Mouse (Mus musculus): Measurements from ENCODE around the gene Psmd6. TPM values are rescaled to one million over a fixed set of nuclear protein-coding genes. Genes with fewer than 3 reads are reported as not detected.

Psmd6 gene
- polyA plus RNA-seq, 1 experiment from 2014 or later = 248 TPM

DNA sequence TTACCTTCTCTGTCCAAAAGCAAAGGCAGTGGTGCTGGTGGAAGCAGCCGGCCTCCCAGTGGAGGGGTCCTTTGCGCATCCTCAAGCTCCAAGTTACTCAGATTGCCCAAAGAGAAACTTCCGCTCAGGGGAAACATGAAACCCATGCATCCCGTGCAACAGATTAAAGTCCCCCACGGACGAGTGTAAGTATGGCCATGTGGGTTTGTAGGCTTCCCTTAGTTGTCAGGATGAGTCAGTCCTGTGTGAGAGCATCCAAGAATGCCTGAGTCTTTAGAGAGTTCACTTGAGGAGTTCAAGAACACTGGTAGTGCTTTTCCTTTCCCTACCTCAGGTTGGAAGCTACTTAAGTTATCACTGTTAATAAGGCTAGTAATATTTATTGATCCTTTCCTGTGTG, 33.4 kb downstream of the Psmd6 start:
- H3K36me3 ChIP-seq (ENCODE audit: insufficient read depth, low read length) = peaks cover 30% of the 10 kb centered on the region
- no peaks in the 10 kb centered on the region for H3K4me1 ChIP-seq (ENCODE audit: insufficient read depth, low read length)
- no peaks in the 10 kb centered on the region for H3K9me3 ChIP-seq (ENCODE audit: low read length)
- H3K27ac ChIP-seq (ENCODE audit: low read length) = no peak overlapping the region
- WGBS = 67% methylated on average over 6 of the region's 6 CpGs
- no peak for ATAC-seq (ENCODE audit: low FRiP score, low TSS enrichment)
- H3K4me2 ChIP-seq (replicated peaks; ENCODE audit: low read depth, low read length) = no peak overlapping the region
- no peaks in the 10 kb centered on the region for H3K27me3 ChIP-seq (ENCODE audit: insufficient read depth, low read length)
- no peak overlapping the region for H3K4me3 ChIP-seq (ENCODE audit: low read length)
- no peak overlapping the region for H3K9ac ChIP-seq (replicated peaks; ENCODE audit: low read length)

DNA sequence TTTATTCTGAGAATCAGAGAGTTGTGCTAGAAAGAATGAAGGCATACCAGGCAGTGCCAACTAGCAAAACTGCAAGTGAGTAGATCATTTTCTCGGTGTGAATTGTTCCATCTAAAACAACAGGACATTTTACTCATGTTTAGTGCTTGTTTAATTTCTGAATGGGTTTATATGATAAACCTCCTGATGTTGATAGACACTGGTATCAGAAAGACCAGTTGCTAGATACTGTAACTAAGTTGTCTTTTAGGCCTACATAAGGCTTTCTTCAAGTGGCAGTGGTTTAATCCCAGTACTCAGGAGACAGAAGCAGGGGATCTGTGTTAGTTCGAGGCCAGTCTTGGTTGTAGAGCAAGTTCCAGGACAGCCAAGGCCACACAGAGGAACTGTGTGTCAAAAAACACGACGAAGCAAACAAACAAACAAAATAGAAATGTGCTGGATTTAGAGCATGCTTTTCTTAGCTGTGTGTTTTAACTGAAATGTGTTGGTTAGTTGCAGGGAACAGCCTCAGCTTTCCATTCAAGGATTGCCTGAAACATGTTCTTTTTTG, 34.0 kb downstream of the Psmd6 start:
- Histone ChIP-seq H3K9me3 (ENCODE audit: low read length) (no peaks in the 10 kb centered on the region), H3K27me3 (ENCODE audit: insufficient read depth, low read length) (no peaks in the 10 kb centered on the region), H3K4me3 (ENCODE audit: low read length) (no peak overlapping the region), H3K4me2 (replicated peaks; ENCODE audit: low read depth, low read length) (no peak overlapping the region), H3K27ac (ENCODE audit: low read length) (no peak overlapping the region), H3K4me1 (ENCODE audit: insufficient read depth, low read length) (no peaks in the 10 kb centered on the region), H3K36me3 (ENCODE audit: insufficient read depth, low read length) (peaks cover 28% of the 10 kb centered on the region), H3K9ac (replicated peaks; ENCODE audit: low read length) (no peak overlapping the region)
- ATAC-seq (ENCODE audit: low FRiP score, low TSS enrichment) = no peak
- 84% methylated on average over 4 of the region's 4 CpGs for WGBS

DNA sequence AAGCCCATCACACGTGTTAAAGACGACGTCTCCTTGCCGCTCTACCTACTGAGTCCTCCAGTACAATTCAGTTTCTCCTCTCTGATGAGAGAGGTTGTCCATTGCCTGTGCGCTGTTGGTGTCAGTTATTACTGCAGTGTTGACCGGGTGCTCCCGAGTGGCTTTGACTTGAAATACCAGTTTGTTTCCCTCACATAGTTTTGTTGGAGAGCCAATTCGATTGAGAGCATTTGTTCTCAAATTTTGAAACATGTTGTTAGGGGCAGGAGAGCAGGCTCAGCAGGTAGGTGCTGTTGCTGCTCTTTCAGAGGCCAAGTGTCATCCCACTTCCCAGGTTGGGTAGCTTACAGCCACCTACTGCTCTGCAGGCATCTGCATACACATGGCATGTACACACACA, 37.0 kb downstream of the Psmd6 start:
- no peaks in the 10 kb centered on the region for H3K27me3 ChIP-seq (ENCODE audit: insufficient read depth, low read length)
- no peak overlapping the region for H3K27ac ChIP-seq (ENCODE audit: low read length)
- H3K9ac ChIP-seq (replicated peaks; ENCODE audit: low read length) = no peak overlapping the region
- no peak overlapping the region for H3K4me3 ChIP-seq (ENCODE audit: low read length)
- no peaks in the 10 kb centered on the region for H3K9me3 ChIP-seq (ENCODE audit: low read length)
- peaks cover 8% of the 10 kb centered on the region; the same call in 1 of the 2 replicates for H3K36me3 ChIP-seq (ENCODE audit: insufficient read depth, low read length)
- H3K4me2 ChIP-seq (replicated peaks; ENCODE audit: low read depth, low read length) = no peak overlapping the region
- H3K4me1 ChIP-seq (ENCODE audit: insufficient read depth, low read length) = no peaks in the 10 kb centered on the region
- no peak for ATAC-seq (ENCODE audit: low FRiP score, low TSS enrichment)
- WGBS = 94% methylated on average over 8 of the region's 8 CpGs

DNA sequence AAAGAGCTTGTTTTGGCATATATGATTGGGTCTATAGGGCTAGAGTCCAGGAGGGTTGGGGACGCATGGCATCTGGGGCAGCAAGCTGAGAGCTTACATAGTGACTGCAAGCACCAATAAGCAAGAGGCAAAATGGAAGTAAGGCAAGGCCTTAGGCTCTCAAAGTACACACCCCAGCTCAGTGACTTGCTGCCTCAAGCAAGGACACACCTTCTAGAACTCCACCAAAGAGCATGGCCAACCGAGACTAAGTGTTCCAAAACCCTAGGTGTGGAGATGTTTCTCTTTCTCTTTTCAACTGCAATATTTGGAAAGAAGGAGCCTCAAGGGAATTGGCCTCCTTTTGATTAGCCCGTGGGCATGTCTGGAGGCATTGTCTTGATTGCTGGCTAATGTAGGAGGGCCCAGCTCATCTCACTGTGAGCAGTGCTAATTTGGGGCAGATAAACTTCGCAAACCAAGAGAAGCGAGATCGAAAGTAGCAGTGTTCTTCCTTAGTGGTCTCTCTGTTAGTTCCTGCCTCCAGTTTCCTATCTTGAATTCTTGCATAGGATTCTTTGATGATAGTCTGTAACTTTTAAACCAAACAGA, 40.1 kb downstream of the Psmd6 start:
- H3K9ac ChIP-seq (replicated peaks; ENCODE audit: low read length) = no peak overlapping the region
- H3K27ac ChIP-seq (ENCODE audit: low read length) = no peak overlapping the region
- H3K9me3 ChIP-seq (ENCODE audit: low read length) = no peaks in the 10 kb centered on the region
- no peak for ATAC-seq (ENCODE audit: low FRiP score, low TSS enrichment)
- no peak overlapping the region for H3K4me2 ChIP-seq (replicated peaks; ENCODE audit: low read depth, low read length)
- no peaks in the 10 kb centered on the region for H3K27me3 ChIP-seq (ENCODE audit: insufficient read depth, low read length)
- H3K36me3 ChIP-seq (ENCODE audit: insufficient read depth, low read length) = 0 out of 2 replicates have a peak, but pooled peaks cover 3% of the 10 kb centered on the region
- no peaks in the 10 kb centered on the region for H3K4me1 ChIP-seq (ENCODE audit: insufficient read depth, low read length)
- no peak overlapping the region for H3K4me3 ChIP-seq (ENCODE audit: low read length)
- WGBS = 90% methylated on average over 6 of the region's 6 CpGs

DNA sequence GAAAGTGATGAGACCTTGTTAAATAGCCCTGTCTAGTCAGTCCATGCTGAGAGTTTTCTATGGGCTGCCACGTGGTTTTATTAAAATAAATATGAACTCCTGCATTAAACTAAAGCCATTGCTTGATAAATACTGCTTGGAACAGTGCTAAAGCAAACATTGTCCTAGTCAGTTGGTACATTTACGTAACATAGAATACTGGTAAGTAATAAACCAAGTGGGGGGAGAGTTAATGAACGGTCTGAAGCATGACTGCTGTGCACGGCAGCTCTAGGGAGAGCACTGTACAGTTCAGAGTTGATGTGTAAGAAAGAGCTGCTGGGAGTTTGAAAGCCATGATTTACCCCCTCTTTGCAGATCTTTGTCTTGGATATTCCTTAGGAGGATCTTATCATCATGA, 49.3 kb downstream of the Psmd6 start:
- 33% methylated on average over 4 of the region's 4 CpGs for WGBS
- no peak overlapping the region for H3K27ac ChIP-seq (ENCODE audit: low read length)
- ATAC-seq (ENCODE audit: low FRiP score, low TSS enrichment) = peak; percentile 58; the same call in 1 of the 2 replicates

DNA sequence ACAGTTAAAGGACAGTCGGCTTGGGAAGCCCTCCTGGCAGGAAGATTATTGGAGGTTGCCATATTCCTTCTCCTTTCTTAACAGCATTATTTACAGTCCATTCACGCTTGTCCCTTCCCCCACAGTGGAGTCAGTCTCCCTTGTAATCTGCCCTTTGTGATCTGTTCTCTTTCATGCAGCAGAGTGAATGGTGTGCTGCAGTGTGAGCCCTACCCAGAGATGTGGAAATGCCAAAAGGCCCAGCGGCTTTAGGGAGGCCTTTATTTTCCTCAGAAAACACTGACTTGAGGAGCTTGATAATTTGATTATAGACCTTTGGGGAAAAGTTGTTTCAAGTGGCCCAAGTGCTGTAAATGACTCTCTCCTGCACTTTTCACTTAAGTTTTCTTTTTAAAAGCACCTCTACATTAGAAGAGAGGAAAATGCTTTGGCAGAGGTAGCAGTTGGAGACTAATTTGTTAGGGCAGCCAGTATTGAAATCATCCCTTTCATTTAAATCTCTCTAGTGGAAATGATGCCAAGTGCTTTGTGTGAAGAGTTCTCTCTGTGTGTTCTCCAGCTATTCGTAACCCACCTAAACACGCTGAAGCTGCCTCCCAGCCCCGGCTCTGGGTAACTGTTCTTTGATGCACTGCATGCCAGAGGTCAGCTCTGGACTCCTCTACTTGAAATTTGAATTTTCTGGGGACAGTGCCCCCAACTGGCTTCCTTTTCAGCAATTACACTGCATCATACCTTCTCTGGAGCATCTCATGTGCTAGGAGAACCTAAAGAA, 50.1 kb downstream of the Psmd6 start:
- ATAC-seq (ENCODE audit: low FRiP score, low TSS enrichment) = no peak
- H3K27ac ChIP-seq (ENCODE audit: low read length) = no peak overlapping the region
- H3K9me3 ChIP-seq (ENCODE audit: low read length) = no peaks in the 10 kb centered on the region
- H3K4me1 ChIP-seq (ENCODE audit: insufficient read depth, low read length) = peaks cover 21% of the 10 kb centered on the region
- no peak overlapping the region for H3K4me2 ChIP-seq (replicated peaks; ENCODE audit: low read depth, low read length)
- no peaks in the 10 kb centered on the region for H3K36me3 ChIP-seq (ENCODE audit: insufficient read depth, low read length)
- no peak overlapping the region for H3K4me3 ChIP-seq (ENCODE audit: low read length)
- H3K27me3 ChIP-seq (ENCODE audit: insufficient read depth, low read length) = no peaks in the 10 kb centered on the region
- no peak overlapping the region for H3K9ac ChIP-seq (replicated peaks; ENCODE audit: low read length)
- 38% methylated on average over 6 of the region's 6 CpGs for WGBS

More for the DNA sequence above, 49.3 kb downstream of the Psmd6 start:
- Histone ChIP-seq H3K4me3 (ENCODE audit: low read length) (no peak overlapping the region), H3K9ac (replicated peaks; ENCODE audit: low read length) (no peak overlapping the region), H3K4me1 (ENCODE audit: insufficient read depth, low read length) (peaks cover 21% of the 10 kb centered on the region), H3K27me3 (ENCODE audit: insufficient read depth, low read length) (no peaks in the 10 kb centered on the region), H3K9me3 (ENCODE audit: low read length) (no peaks in the 10 kb centered on the region), H3K36me3 (ENCODE audit: insufficient read depth, low read length) (no peaks in the 10 kb centered on the region), H3K4me2 (replicated peaks; ENCODE audit: low read depth, low read length) (no peak overlapping the region)

DNA sequence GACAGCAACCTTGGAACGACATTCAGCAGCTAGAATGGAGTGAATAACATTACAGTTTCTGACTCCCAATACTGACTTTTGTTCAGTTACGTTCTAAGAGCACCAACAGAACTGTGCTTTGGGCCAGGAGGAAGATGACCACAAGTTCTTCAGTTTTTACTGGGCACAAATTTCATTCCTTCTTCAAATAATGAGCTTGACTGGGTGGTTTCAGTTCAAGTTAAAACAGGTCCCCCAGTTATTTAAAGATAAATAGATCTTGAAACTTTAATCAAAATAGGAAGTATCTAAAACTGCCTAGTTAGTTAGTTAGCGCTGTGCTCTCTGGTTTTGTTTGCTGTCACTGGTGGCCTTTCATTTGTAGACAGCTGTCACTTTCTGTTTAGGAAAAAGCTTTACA, 52.2 kb downstream of the Psmd6 start:
- Histone ChIP-seq H3K9me3 (ENCODE audit: low read length) (no peaks in the 10 kb centered on the region), H3K36me3 (ENCODE audit: insufficient read depth, low read length) (no peaks in the 10 kb centered on the region), H3K9ac (replicated peaks; ENCODE audit: low read length) (no peak overlapping the region), H3K4me3 (ENCODE audit: low read length) (no peak overlapping the region), H3K4me2 (replicated peaks; ENCODE audit: low read depth, low read length) (0 out of 2 replicates have a peak overlapping the region, but pooled peaks have one; percentile 38), H3K4me1 (ENCODE audit: insufficient read depth, low read length) (peaks cover 28% of the 10 kb centered on the region), H3K27me3 (ENCODE audit: insufficient read depth, low read length) (no peaks in the 10 kb centered on the region), H3K27ac (ENCODE audit: low read length) (peak overlapping the region; percentile 91)
- 60% methylated on average over 3 of the region's 3 CpGs for WGBS
- ATAC-seq (ENCODE audit: low FRiP score, low TSS enrichment) = no peak

DNA sequence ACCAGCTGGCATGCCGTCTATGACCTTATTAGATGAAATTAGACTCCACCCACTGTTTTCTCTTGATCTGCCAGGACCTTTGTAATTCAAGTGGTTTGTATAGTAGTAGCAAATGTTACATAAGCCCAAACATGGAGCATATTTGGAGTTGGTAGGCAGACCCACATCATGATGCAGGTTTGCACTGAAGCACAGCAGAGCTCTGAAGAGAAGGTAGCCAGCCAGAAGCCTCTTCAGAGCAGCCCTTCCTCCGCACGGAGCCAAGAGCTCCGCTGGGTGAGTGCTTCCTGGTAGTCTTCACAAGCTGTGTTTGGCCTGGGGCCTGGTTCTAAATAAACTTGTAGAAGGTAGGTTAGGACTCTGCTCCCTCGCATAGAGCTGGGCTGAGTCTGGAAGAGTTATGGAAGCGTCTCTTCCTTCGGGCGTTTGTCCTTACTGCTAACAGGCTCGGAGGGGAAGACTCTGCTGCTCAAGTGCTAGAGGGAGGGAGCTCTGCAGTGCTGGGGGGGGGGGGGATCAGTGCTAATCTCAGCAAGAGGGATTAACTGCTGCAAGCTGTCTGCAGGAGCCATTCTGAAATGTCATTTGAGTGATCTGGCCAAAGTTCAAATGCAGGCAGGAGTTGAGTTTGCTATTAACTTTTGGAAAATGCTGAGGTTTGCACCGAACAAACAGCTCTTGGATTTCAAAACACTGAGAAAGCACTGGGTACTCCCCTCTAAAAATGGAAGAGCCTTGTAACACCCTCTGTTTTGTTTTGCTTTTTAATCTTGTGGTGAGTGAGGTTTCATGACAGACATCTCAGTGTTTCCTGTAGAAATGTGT, 52.9 kb downstream of the Psmd6 start:
- H3K4me3 ChIP-seq (ENCODE audit: low read length) = no peak overlapping the region

DNA sequence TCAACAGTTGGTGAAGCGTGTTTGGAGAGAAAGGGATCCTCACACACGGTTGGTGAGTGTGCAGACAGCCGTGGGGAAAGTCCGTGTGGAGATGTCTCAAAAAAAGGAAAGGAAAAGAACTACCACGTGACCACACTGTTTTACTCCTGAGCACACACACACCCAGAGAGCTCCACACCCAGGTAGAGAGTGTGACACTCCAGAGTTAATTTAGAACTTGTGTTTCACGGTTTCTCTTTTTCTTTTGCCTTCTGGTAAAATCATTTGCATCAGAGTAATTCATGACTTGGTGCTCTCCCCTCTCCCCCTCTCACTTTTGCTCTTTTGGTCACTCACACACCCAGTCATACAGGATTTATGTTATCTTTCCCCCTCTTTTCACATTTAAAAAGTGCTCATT, 54.5 kb downstream of the Psmd6 start:
- no peak overlapping the region for H3K9ac ChIP-seq (replicated peaks; ENCODE audit: low read length)
- H3K36me3 ChIP-seq (ENCODE audit: insufficient read depth, low read length) = no peaks in the 10 kb centered on the region
- WGBS = 61% methylated on average over 6 of the region's 6 CpGs
- H3K4me3 ChIP-seq (ENCODE audit: low read length) = no peak overlapping the region
- H3K9me3 ChIP-seq (ENCODE audit: low read length) = no peaks in the 10 kb centered on the region
- no peak overlapping the region for H3K27ac ChIP-seq (ENCODE audit: low read length)
- ATAC-seq (ENCODE audit: low FRiP score, low TSS enrichment) = no peak
- no peak overlapping the region for H3K4me2 ChIP-seq (replicated peaks; ENCODE audit: low read depth, low read length)
- peaks cover 28% of the 10 kb centered on the region for H3K4me1 ChIP-seq (ENCODE audit: insufficient read depth, low read length)
- no peaks in the 10 kb centered on the region for H3K27me3 ChIP-seq (ENCODE audit: insufficient read depth, low read length)

More for the DNA sequence above, 52.9 kb downstream of the Psmd6 start:
- H3K4me2 ChIP-seq (replicated peaks; ENCODE audit: low read depth, low read length) = peak overlapping the region; percentile 38
- ATAC-seq (ENCODE audit: low FRiP score, low TSS enrichment) = peak; percentile 86
- H3K36me3 ChIP-seq (ENCODE audit: insufficient read depth, low read length) = no peaks in the 10 kb centered on the region
- H3K27ac ChIP-seq (ENCODE audit: low read length) = peak overlapping the region; percentile 91
- peaks cover 28% of the 10 kb centered on the region for H3K4me1 ChIP-seq (ENCODE audit: insufficient read depth, low read length)
- H3K9me3 ChIP-seq (ENCODE audit: low read length) = no peaks in the 10 kb centered on the region
- H3K9ac ChIP-seq (replicated peaks; ENCODE audit: low read length) = peak overlapping the region; percentile 46
- H3K27me3 ChIP-seq (ENCODE audit: insufficient read depth, low read length) = no peaks in the 10 kb centered on the region
- 30% methylated on average over 10 of the region's 10 CpGs for WGBS
